Mouse (Mus musculus) A20 (cell line): ENCODE data around the gene Mgrn1.
A peak's percentile ranks its signal among the peaks of the same experiment; 100 is the strongest.

Experiments
- DNase-seq: peaks from one replicate; pipeline ENCODE4 v3.0.0-alpha.2; 2011; ENCODE audit warnings: low read depth, low spot score

Mgrn1 gene

GRCm38 (mm10) chr16:4885760-4886689 lies at the start of gene Mgrn1:
Gene Mgrn1, plus strand, starts transcription at chr16:4886249.
- DNase-seq, result peak; percentile 95

GRCm38 (mm10) chr16:4837631-4838030 lies 48.4 kb upstream of the Mgrn1 start:
- no peak for DNase-seq

GRCm38 (mm10) chr16:4839552-4839951 lies 46.5 kb upstream of the Mgrn1 start:
- no peak for DNase-seq

GRCm38 (mm10) chr16:4840231-4840630 lies 45.8 kb upstream of the Mgrn1 start:
- DNase-seq, result no peak

- DNase-seq, result peak; percentile 81
Observed at GRCm38 (mm10) chr16:4847041-4847440, 39.0 kb upstream of the Mgrn1 start.

GRCm38 (mm10) chr16:4848090-4848489 lies 38.0 kb upstream of the Mgrn1 start:
- no peak for DNase-seq

GRCm38 (mm10) chr16:4850361-4850760 lies 35.7 kb upstream of the Mgrn1 start:
- no peak for DNase-seq

- DNase-seq, result no peak
Observed at GRCm38 (mm10) chr16:4850938-4851628, 35.0 kb upstream of the Mgrn1 start.

- DNase-seq, result no peak
Observed at GRCm38 (mm10) chr16:4855046-4855650, 30.9 kb upstream of the Mgrn1 start.

- peak; percentile 36 for DNase-seq
Observed at GRCm38 (mm10) chr16:4861392-4861791, 24.7 kb upstream of the Mgrn1 start.

GRCm38 (mm10) chr16:4862863-4863483 lies 23.1 kb upstream of the Mgrn1 start:
- DNase-seq, result peak; percentile 70

GRCm38 (mm10) chr16:4863742-4864141 lies 22.3 kb upstream of the Mgrn1 start:
- DNase-seq, result no peak

- DNase-seq, result no peak
Observed at GRCm38 (mm10) chr16:4866101-4866695, 19.9 kb upstream of the Mgrn1 start.

- DNase-seq, result no peak
Observed at GRCm38 (mm10) chr16:4870490-4870889, 15.6 kb upstream of the Mgrn1 start.

GRCm38 (mm10) chr16:4871926-4872325 lies 14.1 kb upstream of the Mgrn1 start:
- no peak for DNase-seq

GRCm38 (mm10) chr16:4875198-4876032 lies 10.6 kb upstream of the Mgrn1 start:
- DNase-seq, result no peak

- no peak for DNase-seq
Observed at GRCm38 (mm10) chr16:4876033-4876680, 9.9 kb upstream of the Mgrn1 start.

GRCm38 (mm10) chr16:4877195-4877594 lies 8.9 kb upstream of the Mgrn1 start:
- no peak for DNase-seq

GRCm38 (mm10) chr16:4877701-4878100 lies 8.3 kb upstream of the Mgrn1 start:
- DNase-seq, result no peak
